Mouse (Mus musculus): ENCODE data around the gene Mad1l1. TPM values are rescaled to one million over a fixed set of nuclear protein-coding genes. Genes with fewer than 3 reads are reported as not detected.

The Mad1l1 gene
- polyA plus RNA-seq, 1 experiment from 2014 or later = 44.8 TPM

- no peaks in the 10 kb centered on the region for H3K9me3 ChIP-seq (replicated peaks)
- no peak overlapping the region for H3K27ac ChIP-seq
Observed at GRCm38 (mm10) chr5:140135734-140136625, 185.4 kb downstream of the Mad1l1 start.

GRCm38 (mm10) chr5:140134021-140134420 is 187.3 kb downstream of the Mad1l1 start:
- H3K4me1 ChIP-seq = peaks cover 7% of the 10 kb centered on the region
- WGBS = 91% methylated on average over 7 of the region's 7 CpGs
- peak overlapping the region; percentile 23; the same call in 1 of the 2 replicates for H3K27ac ChIP-seq
- ATAC-seq (ENCODE audit: low FRiP score) = no peak
- H3K36me3 ChIP-seq = no peaks in the 10 kb centered on the region
- H3K4me3 ChIP-seq = no peak overlapping the region
- no peaks in the 10 kb centered on the region for H3K9me3 ChIP-seq (replicated peaks)
- no peak overlapping the region for H3K9ac ChIP-seq
- H3K27me3 ChIP-seq = no peaks in the 10 kb centered on the region
- H3K4me2 ChIP-seq (replicated peaks) = no peak overlapping the region

More at GRCm38 (mm10) chr5:140135734-140136625, 185.4 kb downstream of the Mad1l1 start:
- Histone ChIP-seq H3K4me1 (peaks cover 2% of the 10 kb centered on the region; the same call in 1 of the 2 replicates), H3K4me3 (no peak overlapping the region), H3K36me3 (no peaks in the 10 kb centered on the region), H3K4me2 (replicated peaks) (no peak overlapping the region), H3K9ac (no peak overlapping the region), H3K27me3 (no peaks in the 10 kb centered on the region)
- WGBS = 88% methylated on average over 8 of the region's 8 CpGs
- no peak for ATAC-seq (ENCODE audit: low FRiP score)

GRCm38 (mm10) chr5:140128414-140128981 is 192.9 kb downstream of the Mad1l1 start:
- peak overlapping the region; percentile 56 for H3K27ac ChIP-seq
- WGBS = 55% methylated on average over 9 of the region's 9 CpGs
- 0 out of 2 replicates have a peak, but pooled peaks have one; percentile 39 for ATAC-seq (ENCODE audit: low FRiP score)

GRCm38 (mm10) chr5:140127981-140128380 is 193.4 kb downstream of the Mad1l1 start:
- Histone ChIP-seq H3K27me3 (no peaks in the 10 kb centered on the region), H3K9me3 (replicated peaks) (no peaks in the 10 kb centered on the region), H3K4me2 (replicated peaks) (no peak overlapping the region), H3K9ac (no peak overlapping the region), H3K4me1 (peaks cover 24% of the 10 kb centered on the region), H3K36me3 (no peaks in the 10 kb centered on the region), H3K4me3 (no peak overlapping the region), H3K27ac (peak overlapping the region; percentile 9; the same call in 1 of the 2 replicates)
- 86% methylated on average over 7 of the region's 7 CpGs for WGBS
- peak; percentile 41; the same call in 1 of the 2 replicates for ATAC-seq (ENCODE audit: low FRiP score)

More at GRCm38 (mm10) chr5:140128414-140128981, 192.9 kb downstream of the Mad1l1 start:
- H3K36me3 ChIP-seq = no peaks in the 10 kb centered on the region
- no peaks in the 10 kb centered on the region for H3K9me3 ChIP-seq (replicated peaks)
- no peaks in the 10 kb centered on the region for H3K27me3 ChIP-seq
- no peak overlapping the region for H3K9ac ChIP-seq
- no peak overlapping the region for H3K4me3 ChIP-seq
- H3K4me1 ChIP-seq = peaks cover 20% of the 10 kb centered on the region
- no peak overlapping the region for H3K4me2 ChIP-seq (replicated peaks)

- Histone ChIP-seq H3K9me3 (replicated peaks) (no peaks in the 10 kb centered on the region), H3K4me3 (no peak overlapping the region), H3K36me3 (no peaks in the 10 kb centered on the region), H3K27me3 (no peaks in the 10 kb centered on the region), H3K27ac (no peak overlapping the region), H3K9ac (no peak overlapping the region), H3K4me2 (replicated peaks) (no peak overlapping the region), H3K4me1 (peaks cover 29% of the 10 kb centered on the region)
- WGBS = 84% methylated on average over 1 of the region's 1 CpGs
- ATAC-seq (ENCODE audit: low FRiP score) = no peak
Observed at GRCm38 (mm10) chr5:140124626-140125025, 196.7 kb downstream of the Mad1l1 start.

- H3K9ac ChIP-seq = no peak overlapping the region
- peaks cover 22% of the 10 kb centered on the region for H3K4me1 ChIP-seq
- no peak overlapping the region for H3K4me3 ChIP-seq
- H3K9me3 ChIP-seq (replicated peaks) = no peaks in the 10 kb centered on the region
- no peak overlapping the region for H3K27ac ChIP-seq
- no peak overlapping the region for H3K4me2 ChIP-seq (replicated peaks)
- no peaks in the 10 kb centered on the region for H3K36me3 ChIP-seq
- 69% methylated on average over 4 of the region's 4 CpGs for WGBS
- no peaks in the 10 kb centered on the region for H3K27me3 ChIP-seq
- no peak for ATAC-seq (ENCODE audit: low FRiP score)
Observed at GRCm38 (mm10) chr5:140123640-140124366, 197.5 kb downstream of the Mad1l1 start.

GRCm38 (mm10) chr5:140123194-140123593 is 198.2 kb downstream of the Mad1l1 start:
- no peak for ATAC-seq (ENCODE audit: low FRiP score)
- Histone ChIP-seq H3K27me3 (no peaks in the 10 kb centered on the region), H3K36me3 (no peaks in the 10 kb centered on the region), H3K9ac (no peak overlapping the region), H3K4me1 (peaks cover 16% of the 10 kb centered on the region), H3K9me3 (replicated peaks) (no peaks in the 10 kb centered on the region), H3K4me2 (replicated peaks) (no peak overlapping the region), H3K27ac (no peak overlapping the region), H3K4me3 (no peak overlapping the region)
- 40% methylated on average over 5 of the region's 5 CpGs for WGBS

- ATAC-seq (ENCODE audit: low FRiP score) = no peak
- H3K9ac ChIP-seq = no peak overlapping the region
- H3K4me2 ChIP-seq (replicated peaks) = no peak overlapping the region
- H3K4me1 ChIP-seq = peaks cover 13% of the 10 kb centered on the region
- H3K27me3 ChIP-seq = no peaks in the 10 kb centered on the region
- no peaks in the 10 kb centered on the region for H3K36me3 ChIP-seq
- no peak overlapping the region for H3K27ac ChIP-seq
- H3K4me3 ChIP-seq = no peak overlapping the region
- H3K9me3 ChIP-seq (replicated peaks) = no peaks in the 10 kb centered on the region
- 91% methylated on average over 3 of the region's 3 CpGs for WGBS
Observed at GRCm38 (mm10) chr5:140121966-140122365, 199.4 kb downstream of the Mad1l1 start.

GRCm38 (mm10) chr5:140118921-140119320 is 202.4 kb downstream of the Mad1l1 start:
- H3K27me3 ChIP-seq = no peaks in the 10 kb centered on the region
- no peak overlapping the region for H3K27ac ChIP-seq
- no peak overlapping the region for H3K9ac ChIP-seq
- H3K4me3 ChIP-seq = no peak overlapping the region
- H3K9me3 ChIP-seq (replicated peaks) = no peaks in the 10 kb centered on the region
- H3K4me2 ChIP-seq (replicated peaks) = no peak overlapping the region
- no peak for ATAC-seq (ENCODE audit: low FRiP score)
- H3K4me1 ChIP-seq = peaks cover 35% of the 10 kb centered on the region
- no peaks in the 10 kb centered on the region for H3K36me3 ChIP-seq
- 82% methylated on average over 3 of the region's 3 CpGs for WGBS

GRCm38 (mm10) chr5:140117968-140118367 is 203.4 kb downstream of the Mad1l1 start:
- Histone ChIP-seq H3K4me2 (replicated peaks) (no peak overlapping the region), H3K9me3 (replicated peaks) (no peaks in the 10 kb centered on the region), H3K27me3 (no peaks in the 10 kb centered on the region), H3K9ac (no peak overlapping the region), H3K36me3 (no peaks in the 10 kb centered on the region), H3K27ac (no peak overlapping the region), H3K4me1 (peaks cover 29% of the 10 kb centered on the region), H3K4me3 (no peak overlapping the region)
- no peak for ATAC-seq (ENCODE audit: low FRiP score)

GRCm38 (mm10) chr5:140115434-140116271 is 205.7 kb downstream of the Mad1l1 start:
- H3K36me3 ChIP-seq = 0 out of 2 replicates have a peak, but pooled peaks cover 5% of the 10 kb centered on the region
- no peak overlapping the region for H3K4me2 ChIP-seq (replicated peaks)
- H3K9me3 ChIP-seq (replicated peaks) = no peaks in the 10 kb centered on the region
- no peaks in the 10 kb centered on the region for H3K27me3 ChIP-seq
- ATAC-seq (ENCODE audit: low FRiP score) = peak; percentile 81
- H3K27ac ChIP-seq = peak overlapping the region; percentile 76
- no peak overlapping the region for H3K4me3 ChIP-seq
- peaks cover 22% of the 10 kb centered on the region for H3K4me1 ChIP-seq
- no peak overlapping the region for H3K9ac ChIP-seq
- 31% methylated on average over 8 of the region's 8 CpGs for WGBS

Measured in hindbrain, embryonic 12.5 days (tissue).